Mouse (Mus musculus) adrenal gland, adult (tissue): ENCODE data around the gene Cldn34c3.
"Not testable (repeated sequence)": the region's sequence is repeated elsewhere in the genome, so short reads cannot be mapped to it uniquely, and the experiment has no call there.

ENCODE experiments used
- DNase-seq, 2 experiments: peaks; one replicate each; pipeline ENCODE4 v3.0.0; 2022 to 2023; ENCODE audit warnings: low spot score in 1 of 2; ENCODE audit not compliant: inconsistent age in 2 of 2

Cldn34c3 gene

GRCm38 (mm10) chrX:123793365-123793764 lies at the start of gene Cldn34c3:
Gene Cldn34c3, plus strand, starts transcription at chrX:123793665.
- not testable (repeated sequence) for DNase-seq
